Comparison of ENCODE assay signal across 12 mouse cellular contexts in genomic region chr11:47917616-47918015, GRCm38 (mm10).
"Had no signal": no experiment of that assay in that cellular context is flagged by ENCODE, and none has a peak within 500 bp of the region (broad histone marks: within the 10 kb centered on the region; RNA-seq: fewer than 3 reads in every experiment).

No protein-coding gene starts in this region.

- DNase-seq: lung, adult 18-20 months; lung, embryonic 14.5 days; lung, postnatal 10 days; lung, postnatal 4 days; midbrain, embryonic 14.5 days; retina, postnatal 1 day; right cerebral cortex, postnatal 25 days; right cerebral cortex, postnatal 4 days; spleen, adult 18-20 months; thymus, adult 2 months; thymus, postnatal 25 days; thymus, postnatal 4 days had no signal
